Mouse (Mus musculus): ENCODE measurements at regions not wholly inside any gene's neighbourhood (a gene's known extent, or its start where the extent isn't known, plus 50 kb on each side); places are given as distances from the start of the nearest gene placed in this dataset.

- TF ChIP-seq EP300 (optimal IDR thresholded peaks at IDR 0.05) (no peak), CTCF (IDR thresholded peaks at IDR 0.05; ENCODE audit: low read depth) (no peak)
These were observed 88.7 kb downstream of the A730009L09Rik start for GRCm38 (mm10) chr16:84603465-84604205.

All from stomach, postnatal 0 days (tissue).